Mouse (Mus musculus): ENCODE measurements around the gene Ank3. TPM values are rescaled to one million over a fixed set of nuclear protein-coding genes. Genes with fewer than 3 reads are reported as not detected.

The Ank3 gene
- total RNA-seq, 1 experiment from 2014 or later: 19.4 TPM

DNA sequence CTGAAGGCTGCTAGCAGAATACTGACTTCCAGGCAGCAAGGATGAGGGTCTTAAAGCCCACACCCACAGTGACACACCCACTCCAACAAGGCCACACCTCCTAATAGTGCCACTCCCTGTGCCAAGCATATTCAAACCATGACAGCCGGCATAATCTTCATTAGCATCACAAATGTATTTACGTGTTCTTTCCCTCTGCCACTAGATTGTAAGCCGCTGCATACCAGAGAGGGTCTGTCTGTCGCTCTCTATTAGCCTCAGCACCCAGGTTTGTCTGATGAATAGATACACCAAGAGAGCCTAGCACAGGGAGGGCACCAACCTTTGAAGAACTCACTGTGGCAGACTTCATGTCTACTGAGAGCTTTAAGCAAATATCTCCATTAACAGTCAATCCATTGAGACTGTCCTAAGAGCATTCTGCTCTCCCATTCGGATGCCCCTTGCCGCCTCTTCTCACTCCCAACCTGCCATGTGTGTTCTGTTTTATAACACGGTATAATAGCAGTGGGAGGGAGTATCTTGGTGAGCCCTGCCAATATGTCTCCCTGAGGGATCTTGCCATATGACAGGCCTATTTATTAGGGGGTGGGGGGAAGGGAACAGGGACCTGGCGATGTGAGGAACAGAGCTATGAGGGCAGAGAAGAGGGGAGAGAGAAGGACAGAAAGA, 668.1 kb downstream of the Ank3 start:
- no peak for DNase-seq

DNA sequence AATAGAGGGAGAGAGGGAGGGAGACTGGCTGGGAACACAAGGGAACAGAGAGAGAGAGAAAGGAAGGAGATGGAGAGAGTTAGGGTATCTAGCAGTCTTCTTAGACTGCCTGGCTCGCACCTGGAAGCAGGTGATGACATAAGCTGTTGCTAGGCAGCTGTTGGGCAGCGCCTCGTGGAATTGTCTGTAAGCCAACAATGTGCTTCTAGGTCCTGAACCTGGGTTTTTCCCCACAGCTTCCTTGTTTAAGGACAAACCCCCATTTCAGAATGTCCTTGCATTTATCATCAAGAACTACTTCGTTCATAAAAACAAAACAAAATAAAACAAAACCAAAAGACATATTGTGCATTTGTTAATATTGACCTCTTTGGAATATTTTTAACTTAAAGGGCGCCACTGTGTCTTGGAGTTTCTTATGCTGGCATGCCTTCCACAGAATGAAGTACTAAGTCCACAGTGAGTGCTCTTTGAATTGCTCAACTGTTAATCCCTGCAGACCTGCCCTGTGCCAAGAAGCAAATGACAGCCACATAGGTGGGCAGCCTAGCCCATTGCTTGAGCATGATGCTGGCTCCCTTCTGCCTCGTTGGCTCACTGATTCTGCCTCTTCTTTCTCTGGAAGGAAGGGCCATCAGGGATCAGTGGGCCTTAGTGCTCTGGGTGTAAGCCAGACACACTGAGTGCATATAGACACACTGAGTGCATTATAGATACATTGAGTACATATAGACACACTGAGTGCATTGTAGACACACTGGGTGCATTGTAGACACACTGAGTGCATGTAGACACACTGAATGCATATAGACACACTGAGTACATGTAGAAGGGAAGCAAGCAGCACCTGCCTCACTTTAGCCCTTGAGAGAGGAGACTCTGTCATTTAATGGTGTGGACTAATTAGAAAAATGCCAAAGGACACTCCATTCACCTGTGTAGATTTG, 668.9 kb downstream of the Ank3 start:
- no peak for DNase-seq

GRCm38 (mm10) chr10:70069321-70069720, 670.7 kb downstream of the Ank3 start:
- no peak for DNase-seq

DNA sequence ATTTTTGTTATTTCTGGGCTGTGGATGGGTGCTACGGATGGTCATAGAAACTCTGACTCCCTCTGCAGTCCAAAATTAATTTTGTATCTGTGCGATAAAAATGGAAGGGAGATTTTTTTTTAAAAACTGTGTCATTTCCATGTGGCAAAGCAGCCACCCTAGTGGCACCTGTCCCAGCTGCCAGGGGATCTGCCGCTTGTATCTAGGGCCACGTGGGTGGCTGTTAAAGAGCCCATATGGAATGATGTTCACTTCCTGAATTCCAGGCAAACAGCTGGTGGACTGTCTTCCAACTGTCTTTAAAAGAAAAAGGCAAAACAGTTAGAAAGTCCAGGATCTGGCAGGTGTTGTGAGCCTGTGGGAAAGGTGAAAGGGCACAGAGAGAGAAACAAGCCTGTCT, 672.8 kb downstream of the Ank3 start:
- DNase-seq: no peak

Other genes with a start within 250 kb of the Ank3 start
- gene Rhobtb1, start 247.3 kb upstream of the Ank3 start, total RNA-seq (2021): 15.6 and 15.8 TPM in 2 replicates
- 2.4 and 3.7 TPM in 2 replicates for gene A930033H14Rik, start 185.7 kb upstream of the Ank3 start, total RNA-seq (2021)
- 38.0 and 51.0 TPM in 2 replicates for gene Cdk1, start 45.8 kb upstream of the Ank3 start, total RNA-seq (2021)